Mouse (Mus musculus) right cerebral cortex, postnatal 25 days (tissue): ENCODE results near the gene Ncam1.

Experiments used
- DNase-seq: peaks from one replicate; pipeline ENCODE4 v3.0.0; 2022

Ncam1 gene

GRCm38 (mm10) chr9:49672646-49673199, 126.0 kb downstream of the Ncam1 start:
- DNase-seq: no peak

GRCm38 (mm10) chr9:49667066-49667465, 131.7 kb downstream of the Ncam1 start:
- DNase-seq: no peak

- no peak for DNase-seq
These were observed 133.4 kb downstream of the Ncam1 start for GRCm38 (mm10) chr9:49665361-49665760.

GRCm38 (mm10) chr9:49663927-49664320, 134.8 kb downstream of the Ncam1 start:
- no peak for DNase-seq

- no peak for DNase-seq
These were observed 135.5 kb downstream of the Ncam1 start for GRCm38 (mm10) chr9:49662958-49663926.

GRCm38 (mm10) chr9:49661480-49661879, 137.2 kb downstream of the Ncam1 start:
- no peak for DNase-seq

GRCm38 (mm10) chr9:49658381-49658856, 140.3 kb downstream of the Ncam1 start:
- DNase-seq: no peak

- no peak for DNase-seq
These were observed 144.3 kb downstream of the Ncam1 start for GRCm38 (mm10) chr9:49654470-49654869.

- DNase-seq: no peak
These were observed 145.1 kb downstream of the Ncam1 start for GRCm38 (mm10) chr9:49653478-49654245.

- no peak for DNase-seq
These were observed 154.4 kb downstream of the Ncam1 start for GRCm38 (mm10) chr9:49644296-49644695.

GRCm38 (mm10) chr9:49640764-49641163, 158.0 kb downstream of the Ncam1 start:
- no peak for DNase-seq

GRCm38 (mm10) chr9:49640142-49640541, 158.6 kb downstream of the Ncam1 start:
- no peak for DNase-seq

- DNase-seq: no peak
These were observed 160.8 kb downstream of the Ncam1 start for GRCm38 (mm10) chr9:49637955-49638354.

- no peak for DNase-seq
These were observed 162.9 kb downstream of the Ncam1 start for GRCm38 (mm10) chr9:49635668-49636326.

- no peak for DNase-seq
These were observed 166.1 kb downstream of the Ncam1 start for GRCm38 (mm10) chr9:49632591-49632990.

- no peak for DNase-seq
These were observed 168.4 kb downstream of the Ncam1 start for GRCm38 (mm10) chr9:49630336-49630735.

GRCm38 (mm10) chr9:49624910-49625309, 173.8 kb downstream of the Ncam1 start:
- DNase-seq: no peak

- no peak for DNase-seq
These were observed 174.7 kb downstream of the Ncam1 start for GRCm38 (mm10) chr9:49623934-49624505.

GRCm38 (mm10) chr9:49622928-49623676, 175.6 kb downstream of the Ncam1 start:
- no peak for DNase-seq

GRCm38 (mm10) chr9:49621691-49622090, 177.0 kb downstream of the Ncam1 start:
- no peak for DNase-seq

GRCm38 (mm10) chr9:49618699-49619392, 179.9 kb downstream of the Ncam1 start:
- peak; percentile 58 for DNase-seq
